Mouse (Mus musculus) liver, postnatal 0 days (tissue): ENCODE data around the gene Zfp345. TPM values are rescaled to one million over a fixed set of nuclear protein-coding genes. Genes with fewer than 3 reads are reported as not detected.
"Not testable (repeated sequence)": the region's sequence is repeated elsewhere in the genome, so short reads cannot be mapped to it uniquely, and the experiment has no call there.

Experiments used
- ATAC-seq: fragments of 200-750 bp; cut with Nextera tagmentation; 2 replicates; pipeline ENCODE4 v1.8.0; 2017; ENCODE audit warnings: mild to moderate bottlenecking, moderate library complexity
- DNase-seq: peaks from one replicate; pipeline ENCODE4 v3.0.0-alpha.2; 2016
- H3K27ac ChIP-seq: fragments of 300-500 bp; sonication (generic); 2 replicates; pipeline ENCODE4 v1.5.1; 2014; ENCODE audit warnings: antibody characterized with exemption, moderate library complexity, mild to moderate bottlenecking, low read depth
- H3K27me3 ChIP-seq: fragments of 300-500 bp; sonication (generic); 2 replicates; pipeline ENCODE4 v1.6.1; 2014; ENCODE audit warnings: low read length, control low read depth, mixed read lengths; ENCODE audit not compliant: insufficient read depth
- H3K36me3 ChIP-seq: fragments of 300-500 bp; sonication (generic); replicated peaks from 2 replicates; pipeline ENCODE4 v1.6.1; 2014; ENCODE audit warnings: mild to moderate bottlenecking, control low read depth, low read length, moderate library complexity, mixed read lengths; ENCODE audit not compliant: insufficient read depth
- H3K4me1 ChIP-seq: fragments of 300-500 bp; sonication (generic); 2 replicates; pipeline ENCODE4 v1.6.1; 2014; ENCODE audit warnings: antibody characterized with exemption, mild to moderate bottlenecking, control low read depth; ENCODE audit not compliant: insufficient read depth
- H3K4me2 ChIP-seq: fragments of 300-500 bp; sonication (generic); 2 replicates; pipeline ENCODE4 v1.6.1; 2014; ENCODE audit warnings: low read depth, mild to moderate bottlenecking, low read length, moderate library complexity, mixed read lengths
- H3K4me3 ChIP-seq: fragments of 300-500 bp; sonication (generic); 2 replicates; pipeline ENCODE4 v1.5.1; 2014; ENCODE audit warnings: low read depth, low read length
- H3K9ac ChIP-seq: fragments of 300-500 bp; sonication (generic); replicated peaks from 2 replicates; pipeline ENCODE4 v1.6.1; 2014; ENCODE audit warnings: mild to moderate bottlenecking, moderate library complexity
- H3K9me3 ChIP-seq: fragments of 300-500 bp; sonication (generic); 2 replicates; pipeline ENCODE4 v1.6.1; 2016; ENCODE audit warnings: mild to moderate bottlenecking, control low read depth, low read length, mixed read lengths
- CTCF ChIP-seq: sonication (generic); IDR thresholded peaks from 2 replicates; pipeline ENCODE4 v1.5.1; 2016; ENCODE audit warnings: antibody characterized with exemption, low read depth
- EP300 ChIP-seq: IDR thresholded peaks from 2 replicates; pipeline ENCODE4 v1.6.1; 2016; ENCODE audit warnings: antibody characterized with exemption, low read depth, mild to moderate bottlenecking
- WGBS: fragments of 180-500 bp; shearing (Covaris S2); extraction: QIAGEN DNeasy Blood & Tissue Kit; methylation state at CpG from one replicate; pipeline ENCODE4 v1.1.7; 2014; ENCODE audit not compliant: insufficient replicate concordance; 5-methylcytosine and 5-hydroxymethylcytosine counted together
- polyA plus RNA-seq: library from polyadenylated mRNA; unstranded; fragments of >200 nt; fragmentation: Nextera tagmentation; extraction: Ambion mirVana; gene quantifications from 2 replicates; pipeline ENCODE4 v1.2.1, GENCODE M21; 2015

Gene Zfp345
- polyA plus RNA-seq = 0.04 TPM in 1 of 2 replicates, not detected in the other

DNA sequence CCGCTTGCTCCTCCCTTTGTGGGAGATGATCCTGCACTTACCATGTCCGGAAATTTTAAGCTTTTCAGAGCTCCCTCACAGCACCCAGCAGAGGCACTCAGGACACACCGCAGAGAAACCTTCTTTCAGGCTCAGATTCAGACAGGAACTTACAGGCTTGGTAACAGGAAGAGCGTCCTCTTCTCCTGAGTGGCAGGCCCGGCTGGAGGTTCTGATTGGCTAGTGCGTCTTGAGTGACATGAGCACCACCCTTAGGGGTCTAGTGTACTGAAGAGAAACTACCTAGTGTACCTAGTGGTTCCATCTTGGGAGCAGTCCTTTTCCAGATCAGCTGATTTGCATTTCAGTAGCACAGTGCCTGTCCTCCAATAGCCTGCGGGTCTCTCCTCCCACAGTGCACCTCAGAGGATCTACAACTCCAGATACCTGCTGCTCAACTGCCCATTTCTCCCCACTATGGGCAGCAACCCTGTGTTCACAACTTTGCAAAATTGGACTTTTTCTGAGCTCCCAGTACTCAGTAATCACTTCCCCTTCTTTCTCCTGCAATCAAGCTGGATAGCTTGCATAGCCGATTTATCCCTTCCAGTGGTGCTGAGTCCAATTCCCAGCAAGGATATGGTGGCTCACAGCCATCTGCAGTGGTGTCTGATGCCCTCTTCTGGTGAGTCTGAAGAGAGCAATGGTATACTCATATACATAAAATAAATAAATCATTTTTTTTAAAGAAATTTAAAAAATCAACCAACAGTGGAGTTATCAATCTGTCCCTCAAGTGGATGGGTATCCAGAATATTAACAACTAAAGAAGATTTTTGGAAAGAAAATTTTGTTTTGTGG is at the start of gene Zfp345:
Gene Zfp345, minus strand, starts transcription at position 153 of the 840 bp plus-strand sequence.
- DNase-seq, H3K4me3 ChIP-seq, H3K27me3 ChIP-seq, H3K36me3 ChIP-seq, ATAC-seq, H3K9ac ChIP-seq, H3K27ac ChIP-seq, H3K4me2 ChIP-seq, H3K9me3 ChIP-seq, H3K4me1 ChIP-seq: not testable (repeated sequence)
- 61% methylated on average over 7 of the region's 8 CpGs for WGBS

DNA sequence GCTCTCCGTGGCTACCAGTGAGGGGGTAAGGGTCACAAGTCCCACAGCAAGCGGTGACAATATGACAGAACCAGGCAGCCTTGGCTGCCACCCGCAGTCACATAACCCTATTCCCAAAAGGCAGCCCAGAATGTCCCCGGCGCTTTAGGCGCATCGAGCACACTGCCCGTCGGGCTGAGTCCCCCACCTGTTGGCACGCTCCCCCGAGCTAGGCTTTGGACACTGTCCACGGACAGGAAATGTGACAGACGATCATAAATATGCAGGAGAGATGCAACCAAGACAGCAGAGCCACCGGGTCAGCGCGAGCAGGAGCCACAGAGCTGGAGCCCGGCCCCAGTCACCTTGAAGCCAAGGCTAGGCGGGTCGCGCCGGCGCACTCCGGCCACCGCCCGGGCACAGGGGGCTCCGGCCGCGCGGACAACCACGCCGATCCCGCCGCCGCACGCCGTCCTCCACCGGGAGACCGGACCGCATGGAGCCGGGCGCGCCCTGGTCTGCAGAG is 40.9 kb upstream of the Zfp345 start:
- 7% methylated on average over 41 of the region's 42 CpGs for WGBS
- Histone ChIP-seq H3K9me3 (no peaks in the 10 kb centered on the region), H3K4me1 (peaks cover 5% of the 10 kb centered on the region; the same call in 1 of the 2 replicates), H3K9ac (no peak overlapping the region; the same call in 1 of the 2 replicates), H3K4me2 (peak overlapping the region; percentile 67), H3K4me3 (peak overlapping the region; percentile 33), H3K36me3 (no peaks in the 10 kb centered on the region), H3K27ac (no peak overlapping the region), H3K27me3 (peaks cover 9% of the 10 kb centered on the region; the same call in 1 of the 2 replicates)
- DNase-seq (peak; percentile 17), ATAC-seq (peak; percentile 33; the same call in 1 of the 2 replicates)
- TF ChIP-seq CTCF (no peak), EP300 (no peak)

DNA sequence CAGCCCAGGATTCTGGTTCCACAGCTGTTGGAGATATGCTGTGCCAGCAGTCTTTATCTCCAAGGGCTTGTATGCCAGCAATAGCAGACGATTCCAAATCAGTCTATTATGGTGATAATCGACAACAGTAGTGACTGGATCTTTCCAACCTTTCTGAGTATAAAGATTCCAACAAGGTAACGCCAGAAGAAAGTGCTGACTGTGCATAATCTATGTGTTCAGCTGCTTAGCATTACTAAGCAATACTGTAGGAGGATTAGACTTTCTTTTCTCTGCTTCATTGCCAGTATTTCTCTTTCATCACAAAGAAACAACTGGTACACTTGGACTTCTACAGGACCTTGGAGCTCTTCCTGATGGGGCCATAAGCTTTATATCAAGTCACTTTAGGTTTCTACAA is 27.9 kb upstream of the Zfp345 start:
- DNase-seq = no peak
- 58% methylated on average over 3 of the region's 3 CpGs for WGBS
- ATAC-seq = no peak
- no peaks in the 10 kb centered on the region for H3K9me3 ChIP-seq
- TF ChIP-seq EP300 (no peak), CTCF (no peak)
- H3K27ac ChIP-seq = no peak overlapping the region
- no peaks in the 10 kb centered on the region for H3K4me1 ChIP-seq
- no peak overlapping the region for H3K4me3 ChIP-seq
- H3K27me3 ChIP-seq = no peaks in the 10 kb centered on the region
- no peak overlapping the region for H3K4me2 ChIP-seq
- no peak overlapping the region for H3K9ac ChIP-seq
- H3K36me3 ChIP-seq = no peaks in the 10 kb centered on the region

DNA sequence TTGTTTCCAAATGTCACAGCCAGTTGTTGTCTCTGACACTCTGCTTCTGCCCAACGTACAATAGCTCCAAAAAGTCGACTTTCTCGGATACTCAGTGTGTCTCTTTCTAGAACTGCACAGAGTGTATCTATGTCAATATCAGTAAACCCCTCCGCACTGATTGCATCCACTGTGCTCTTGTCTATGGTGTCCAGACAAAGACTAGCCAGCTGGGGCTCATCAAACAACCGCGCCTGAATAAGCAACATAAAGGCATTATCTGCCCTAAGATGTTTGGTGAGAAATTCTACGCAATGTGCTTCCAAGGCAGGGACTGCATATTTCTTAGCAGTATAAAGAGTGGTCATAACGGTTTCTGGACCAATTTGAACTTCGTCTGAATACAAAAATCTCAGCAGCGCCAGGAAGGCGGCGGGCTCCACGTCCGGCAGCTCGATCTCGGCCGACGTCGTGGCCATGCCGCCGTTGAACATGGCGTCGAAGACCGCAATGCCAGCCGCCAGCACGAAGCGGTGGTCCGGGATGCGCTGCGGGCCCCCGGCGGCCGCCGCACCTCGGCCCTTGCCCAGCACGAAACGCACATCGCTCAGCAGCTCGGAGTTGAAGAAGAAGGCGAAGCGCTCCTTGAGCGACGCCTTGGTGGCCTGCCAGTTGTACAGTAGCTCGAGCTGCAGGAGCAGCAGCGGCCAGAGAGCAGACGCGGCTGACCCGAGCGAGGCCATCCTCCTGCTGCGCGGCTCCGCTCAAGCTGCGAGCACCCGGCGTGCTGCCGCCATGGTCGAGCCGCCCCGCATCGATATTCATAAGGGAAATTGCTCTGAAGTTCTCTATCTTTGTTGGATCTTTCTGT is 15.5 kb upstream of the Zfp345 start:
- not testable (repeated sequence) for H3K4me3 ChIP-seq, H3K9me3 ChIP-seq, H3K36me3 ChIP-seq, H3K27ac ChIP-seq, H3K27me3 ChIP-seq, H3K4me1 ChIP-seq, DNase-seq, ATAC-seq, H3K9ac ChIP-seq
- H3K4me2 ChIP-seq = peak overlapping the region; percentile 26; the same call in 1 of the 2 replicates
- WGBS = 42% methylated on average over 58 of the region's 60 CpGs

DNA sequence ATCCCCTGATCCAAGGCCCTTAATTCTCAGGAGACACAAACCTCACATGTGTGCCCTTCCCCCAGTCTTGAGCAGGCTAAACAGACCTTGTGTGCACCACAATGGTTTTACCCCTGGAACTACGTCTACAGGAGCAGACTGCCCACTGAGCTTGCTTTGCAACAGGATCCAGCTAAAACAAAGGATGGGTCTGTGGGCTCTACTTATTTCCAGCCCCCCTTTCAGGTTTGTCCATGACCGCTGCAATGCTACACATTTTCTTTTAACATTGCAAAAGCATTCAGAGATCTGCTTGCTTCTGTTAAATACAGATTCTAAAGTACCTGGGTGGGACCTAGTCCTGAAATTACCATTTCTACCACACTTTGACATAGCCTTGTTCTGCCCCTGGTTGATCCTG is 8.1 kb upstream of the Zfp345 start:
- H3K9me3 ChIP-seq = no peaks in the 10 kb centered on the region
- no peak overlapping the region for H3K27ac ChIP-seq
- TF ChIP-seq CTCF = no peak
- TF ChIP-seq EP300 = no peak
- WGBS = 59% methylated on average over 2 of the region's 2 CpGs
- H3K27me3 ChIP-seq = no peaks in the 10 kb centered on the region
- ATAC-seq (no peak), DNase-seq (no peak)
- H3K4me1 ChIP-seq = no peaks in the 10 kb centered on the region
- H3K4me2 ChIP-seq = no peak overlapping the region
- H3K4me3 ChIP-seq = no peak overlapping the region
- H3K9ac ChIP-seq = no peak overlapping the region
- no peaks in the 10 kb centered on the region for H3K36me3 ChIP-seq

DNA sequence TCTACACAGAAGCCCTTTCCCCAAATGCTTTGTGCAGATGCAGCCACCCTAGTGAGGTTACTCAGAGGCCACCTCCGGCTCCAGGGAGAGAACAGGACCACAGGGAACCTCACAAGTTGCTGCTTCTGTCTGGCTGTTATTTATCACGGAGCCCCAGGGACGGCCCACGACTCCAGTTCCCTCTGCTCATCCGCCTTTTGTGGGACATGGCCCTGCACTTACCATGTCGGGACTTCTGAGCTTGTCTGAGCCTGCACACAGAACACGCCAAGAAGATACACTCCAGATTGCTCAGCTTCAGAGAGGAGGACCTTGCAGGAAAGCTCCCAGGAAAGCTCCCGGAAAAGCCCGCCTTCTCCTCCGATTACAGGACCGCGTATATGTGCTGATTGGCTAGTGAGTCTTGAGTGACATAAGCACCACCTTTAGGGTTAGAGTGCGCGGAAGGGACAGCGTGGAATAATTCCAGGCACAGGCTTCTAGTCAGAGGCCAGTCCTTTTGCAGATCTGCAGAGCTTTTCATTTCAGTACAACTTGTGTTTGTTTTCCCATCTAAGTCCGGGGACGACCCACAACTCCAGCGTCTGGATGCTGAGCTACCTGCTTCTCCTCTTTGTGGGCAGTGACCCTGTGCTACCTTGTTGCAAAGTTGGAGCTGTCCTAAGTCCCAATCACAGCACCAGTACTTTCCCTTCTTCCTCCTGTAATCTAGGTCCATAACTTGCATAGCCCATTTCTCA is 33.5 kb downstream of the Zfp345 start, which contains the start of gene Zfp442:
Gene Zfp442, minus strand, starts transcription at position 307 of the 740 bp plus-strand sequence.
- peak; percentile 97 for ATAC-seq
- peak within 1 kb of the TSS; percentile 45 for H3K4me3 ChIP-seq
- not testable (repeated sequence) for H3K27ac ChIP-seq, H3K9me3 ChIP-seq, H3K36me3 ChIP-seq, H3K27me3 ChIP-seq, H3K4me1 ChIP-seq
- peak within 1 kb of the TSS; percentile 57 for H3K9ac ChIP-seq
- DNase-seq = peak; percentile 36
- under 1% methylated on average over 18 of the region's 18 CpGs for WGBS
- H3K4me2 ChIP-seq = peak within 1 kb of the TSS; percentile 51

DNA sequence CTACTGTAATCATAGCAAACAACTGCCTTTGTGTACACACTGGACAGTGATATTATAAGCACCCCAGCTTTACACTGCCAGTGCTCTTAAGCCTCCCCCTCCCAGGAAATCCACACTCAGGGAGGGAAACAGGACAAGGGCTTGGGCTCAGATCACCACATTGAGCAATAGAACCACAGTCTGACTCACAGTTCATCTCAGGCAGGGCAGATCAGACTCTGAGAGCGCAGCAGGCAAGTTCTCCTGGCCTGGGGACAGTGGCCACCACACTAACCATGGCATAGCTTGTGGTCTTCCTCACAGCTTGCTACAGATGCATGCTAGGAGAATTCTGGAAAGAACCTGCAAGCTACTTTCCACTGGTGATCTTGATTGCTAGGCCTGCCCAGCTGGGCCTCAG is 45.8 kb downstream of the Zfp345 start:
- not testable (repeated sequence) for H3K4me2 ChIP-seq, DNase-seq, H3K27ac ChIP-seq, H3K4me1 ChIP-seq, H3K27me3 ChIP-seq, H3K9ac ChIP-seq, H3K9me3 ChIP-seq, H3K4me3 ChIP-seq, H3K36me3 ChIP-seq
- 47% methylated on average over 1 of the region's 1 CpGs for WGBS
- ATAC-seq = peak; percentile 62; the same call in 1 of the 2 replicates
